Mouse (Mus musculus) embryonic facial prominence, embryonic 15.5 days (tissue): ENCODE data around the gene Lkaaear1. TPM values are rescaled to one million over a fixed set of nuclear protein-coding genes. Genes with fewer than 3 reads are reported as not detected.

Experiments used
- ATAC-seq: fragments of 200-750 bp; cut with Nextera tagmentation; 2 replicates; pipeline ENCODE4 v1.8.0; 2017; ENCODE audit warnings: low read depth, moderate TSS enrichment; ENCODE audit not compliant: insufficient number of reproducible peaks, low FRiP score, low TSS enrichment
- H3K27ac ChIP-seq: fragments of 300-500 bp; sonication (generic); replicated peaks from 2 replicates; pipeline ENCODE4 v1.5.1; 2015; ENCODE audit warnings: mild to moderate bottlenecking, inconsistent platforms
- H3K27me3 ChIP-seq: fragments of 300-500 bp; sonication (generic); 2 replicates; pipeline ENCODE4 v1.6.1; 2015; ENCODE audit warnings: inconsistent platforms
- H3K36me3 ChIP-seq: fragments of 300-500 bp; sonication (generic); 2 replicates; pipeline ENCODE4 v1.6.1; 2015; ENCODE audit warnings: mild to moderate bottlenecking, inconsistent platforms
- H3K4me1 ChIP-seq: fragments of 300-500 bp; sonication (generic); 2 replicates; pipeline ENCODE4 v1.6.1; 2015; ENCODE audit warnings: inconsistent platforms
- H3K4me2 ChIP-seq: fragments of 300-500 bp; sonication (generic); replicated peaks from 2 replicates; pipeline ENCODE4 v1.6.1; 2015; ENCODE audit warnings: mild to moderate bottlenecking, inconsistent platforms
- H3K4me3 ChIP-seq: fragments of 300-500 bp; sonication (generic); replicated peaks from 2 replicates; pipeline ENCODE4 v1.5.1; 2015; ENCODE audit warnings: mild to moderate bottlenecking, inconsistent platforms
- H3K9ac ChIP-seq: fragments of 300-500 bp; sonication (generic); 2 replicates; pipeline ENCODE4 v1.6.1; 2015; ENCODE audit warnings: inconsistent platforms
- H3K9me3 ChIP-seq: fragments of 300-500 bp; sonication (generic); replicated peaks from 2 replicates; pipeline ENCODE4 v1.6.1; 2016; ENCODE audit warnings: inconsistent platforms
- WGBS: fragments of 180-500 bp; shearing (Covaris S2); methylation state at CpG from one replicate; pipeline ENCODE4 v1.1.7; 2015; 5-methylcytosine and 5-hydroxymethylcytosine counted together
- polyA plus RNA-seq: library from polyadenylated mRNA; unstranded; fragments of >200 nt; fragmentation: Nextera tagmentation; extraction: Ambion mirVana; gene quantifications from 2 replicates; pipeline ENCODE4 v1.2.1, GENCODE M21; 2015

Gene Lkaaear1
- polyA plus RNA-seq: not detected in 2 replicates

DNA sequence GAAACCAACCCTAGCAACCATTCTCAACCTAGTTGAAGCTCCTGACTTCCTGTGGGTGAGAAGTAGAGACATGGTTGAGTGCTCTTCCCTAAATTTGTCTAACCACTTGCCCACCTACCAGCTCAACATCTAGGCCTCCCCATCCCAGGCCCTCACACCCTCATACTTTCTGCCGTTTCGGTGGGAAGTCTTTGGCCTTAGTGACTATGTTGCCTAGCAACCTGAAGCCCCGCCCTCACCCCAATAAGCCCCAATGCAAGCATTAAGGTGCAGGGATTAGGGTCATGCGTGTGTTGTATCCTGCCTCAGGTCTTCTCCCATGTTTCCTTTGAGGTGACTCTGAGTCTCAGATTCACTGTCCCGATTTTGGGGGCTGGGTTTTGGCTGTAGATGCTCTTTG, at the start of gene Lkaaear1:
TSS of gene Lkaaear1 (minus strand) at position 202 of the 400 bp plus-strand sequence.
- Histone ChIP-seq H3K4me1 (peaks cover 1% of the 10 kb centered on the region), H3K4me3 (no peak within 1 kb of the TSS), H3K27me3 (no peaks in the 10 kb centered on the region), H3K9ac (no peak within 1 kb of the TSS), H3K27ac (no peak within 1 kb of the TSS), H3K4me2 (no peak within 1 kb of the TSS), H3K36me3 (no peaks in the 10 kb centered on the region), H3K9me3 (no peaks in the 10 kb centered on the region)
- ATAC-seq: no peak
- 49% methylated on average over 5 of the region's 5 CpGs for WGBS

DNA sequence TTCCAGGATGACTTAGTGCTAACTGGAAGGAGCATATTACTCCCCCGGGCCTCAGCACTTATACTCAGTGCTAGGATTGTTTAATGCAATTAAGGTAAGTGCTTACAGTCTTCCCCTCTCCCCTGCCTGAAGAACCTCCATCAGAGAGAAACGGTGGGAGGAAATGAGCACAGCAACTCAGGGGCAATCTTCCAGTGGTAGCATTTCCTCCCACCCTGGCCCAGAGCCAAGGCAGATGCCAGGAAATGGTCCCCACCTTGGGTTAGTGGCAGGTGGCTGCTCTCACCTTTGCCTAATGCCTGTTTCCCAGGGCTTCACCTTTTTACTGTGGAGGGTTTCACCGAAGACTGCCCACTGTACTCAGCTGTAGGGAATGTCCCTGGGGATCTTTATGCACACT, 31.8 kb upstream of the Lkaaear1 start:
- 64% methylated on average over 3 of the region's 3 CpGs for WGBS
- Histone ChIP-seq H3K4me3 (no peak overlapping the region), H3K4me2 (no peak overlapping the region), H3K27ac (no peak overlapping the region), H3K9me3 (no peaks in the 10 kb centered on the region), H3K36me3 (no peaks in the 10 kb centered on the region), H3K9ac (no peak overlapping the region), H3K27me3 (no peaks in the 10 kb centered on the region), H3K4me1 (no peaks in the 10 kb centered on the region)
- no peak for ATAC-seq

DNA sequence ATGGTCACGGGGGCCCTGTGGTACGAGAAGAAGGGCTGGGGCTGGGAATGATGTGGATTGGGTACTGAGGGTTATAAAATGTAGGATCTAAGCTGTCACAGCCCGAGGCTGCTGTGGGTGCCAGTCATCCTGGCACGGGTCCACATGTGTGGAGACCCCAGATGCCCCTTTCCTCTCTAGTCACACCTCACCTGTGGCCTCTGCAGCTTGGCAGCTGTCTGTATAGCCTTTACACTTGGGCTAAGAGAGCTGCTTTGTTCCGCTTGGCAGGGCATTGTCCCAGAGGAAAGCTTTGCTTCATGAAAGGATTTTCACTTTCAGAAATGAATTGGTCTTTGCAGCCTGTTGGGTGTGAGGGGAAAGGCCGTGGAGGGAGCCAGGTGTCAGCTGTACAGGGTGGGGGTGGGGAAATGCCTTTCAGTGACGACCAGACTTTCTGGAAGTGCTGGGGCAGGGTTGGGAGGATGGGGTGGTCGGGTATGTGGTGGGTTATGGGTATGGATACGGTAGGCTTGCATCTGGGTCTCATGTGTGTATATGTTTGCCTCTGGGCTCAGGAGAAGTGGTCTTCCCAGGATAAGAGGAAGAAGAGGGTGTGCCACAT, 29.5 kb upstream of the Lkaaear1 start:
- Histone ChIP-seq H3K36me3 (no peaks in the 10 kb centered on the region), H3K4me2 (no peak overlapping the region), H3K4me1 (no peaks in the 10 kb centered on the region), H3K27me3 (no peaks in the 10 kb centered on the region), H3K4me3 (no peak overlapping the region), H3K27ac (no peak overlapping the region), H3K9me3 (no peaks in the 10 kb centered on the region), H3K9ac (no peak overlapping the region)
- no peak for ATAC-seq
- 51% methylated on average over 9 of the region's 9 CpGs for WGBS

DNA sequence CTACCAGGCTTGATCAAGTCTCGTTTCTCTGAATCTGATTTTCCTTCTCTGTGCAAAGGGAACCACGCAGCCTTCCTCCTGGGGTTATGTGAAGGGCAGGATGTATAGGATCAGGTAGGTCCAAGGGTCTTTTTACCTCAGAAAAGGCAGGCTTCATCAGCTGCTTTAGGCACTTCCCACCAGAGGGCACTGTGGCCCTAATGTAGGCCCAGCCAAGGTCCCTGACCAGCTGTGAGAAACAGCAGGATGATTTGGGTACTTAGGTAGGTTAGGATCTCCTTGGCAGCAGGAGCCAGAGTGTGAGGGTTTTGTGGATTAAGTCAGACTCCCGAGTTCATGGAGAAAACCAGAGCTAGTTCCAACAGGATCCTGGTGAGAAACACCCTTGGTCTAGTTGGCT, 24.0 kb upstream of the Lkaaear1 start:
- Histone ChIP-seq H3K27me3 (no peaks in the 10 kb centered on the region), H3K9me3 (no peaks in the 10 kb centered on the region), H3K4me3 (no peak overlapping the region), H3K4me1 (no peaks in the 10 kb centered on the region), H3K4me2 (no peak overlapping the region), H3K36me3 (no peaks in the 10 kb centered on the region), H3K9ac (no peak overlapping the region), H3K27ac (no peak overlapping the region)
- ATAC-seq: no peak
- 6% methylated on average over 3 of the region's 3 CpGs for WGBS

DNA sequence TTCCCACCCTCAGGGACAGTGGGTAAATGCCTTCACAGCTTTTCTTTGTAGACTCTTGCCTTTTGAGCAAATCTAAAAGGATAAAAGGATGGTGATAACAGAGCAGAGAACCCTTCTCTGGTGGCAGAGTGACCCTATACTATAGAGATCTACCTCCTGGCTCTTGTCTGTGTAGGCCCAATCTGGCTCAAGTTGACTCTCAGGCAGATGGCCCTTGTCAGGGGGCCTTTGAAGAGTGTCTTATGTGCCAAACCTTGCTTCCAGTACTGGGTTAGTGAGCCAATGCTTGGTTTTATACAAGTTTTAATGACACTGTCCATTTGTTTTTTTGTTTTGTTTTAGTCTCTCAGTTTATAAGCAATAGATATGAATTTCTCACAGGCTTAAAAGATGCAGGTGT, 23.0 kb upstream of the Lkaaear1 start:
- Histone ChIP-seq H3K27ac (no peak overlapping the region), H3K4me2 (no peak overlapping the region), H3K4me1 (no peaks in the 10 kb centered on the region), H3K27me3 (no peaks in the 10 kb centered on the region), H3K9me3 (no peaks in the 10 kb centered on the region), H3K4me3 (no peak overlapping the region), H3K9ac (no peak overlapping the region), H3K36me3 (no peaks in the 10 kb centered on the region)
- ATAC-seq: no peak

DNA sequence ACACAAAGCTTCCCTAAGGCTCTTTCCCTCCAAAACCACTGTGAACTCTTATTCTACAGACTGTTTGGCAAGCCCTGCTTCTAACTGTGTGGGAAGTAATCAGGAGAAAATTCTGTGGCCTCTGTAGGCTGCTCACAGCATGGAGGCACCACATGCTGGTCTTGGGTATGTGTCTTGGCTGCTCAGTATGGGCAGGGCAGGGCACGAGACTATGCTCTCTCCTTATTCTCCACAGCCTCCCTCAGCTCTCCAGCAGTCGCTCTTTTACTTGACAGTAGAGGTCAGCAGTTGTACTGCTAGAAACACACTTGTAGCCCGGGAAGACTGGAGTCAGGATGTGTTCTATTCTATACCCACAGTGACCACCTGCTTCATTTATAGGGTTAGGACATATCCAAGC, 21.8 kb upstream of the Lkaaear1 start:
- H3K4me2 ChIP-seq: no peak overlapping the region
- no peaks in the 10 kb centered on the region for H3K9me3 ChIP-seq
- WGBS: 30% methylated on average over 3 of the region's 3 CpGs
- no peaks in the 10 kb centered on the region for H3K27me3 ChIP-seq
- ATAC-seq: no peak
- H3K4me3 ChIP-seq: no peak overlapping the region
- H3K9ac ChIP-seq: no peak overlapping the region
- H3K27ac ChIP-seq: no peak overlapping the region
- H3K36me3 ChIP-seq: no peaks in the 10 kb centered on the region
- 0 out of 2 replicates have a peak, but pooled peaks cover under 1% of the 10 kb centered on the region for H3K4me1 ChIP-seq

DNA sequence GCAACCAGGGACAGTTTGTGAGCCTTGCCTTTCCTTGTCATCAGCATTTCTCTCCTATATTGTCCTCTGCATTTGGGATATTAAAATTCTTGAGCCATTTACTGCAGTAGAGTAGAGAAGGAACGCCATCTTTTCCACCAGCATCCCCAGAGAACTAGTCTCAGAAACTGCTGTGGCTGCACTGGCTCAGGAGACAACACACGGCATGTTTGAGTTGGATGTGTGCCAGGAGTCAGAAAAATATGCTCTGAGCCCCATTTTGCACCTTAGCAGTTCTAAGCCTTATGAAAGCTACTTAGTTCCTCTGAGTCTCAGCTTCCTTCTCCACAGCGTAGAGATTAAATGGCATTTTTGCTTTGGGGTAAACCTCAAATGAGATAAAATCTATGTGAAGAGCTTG, 18.7 kb upstream of the Lkaaear1 start:
- no peak overlapping the region for H3K27ac ChIP-seq
- no peaks in the 10 kb centered on the region for H3K36me3 ChIP-seq
- H3K27me3 ChIP-seq: no peaks in the 10 kb centered on the region
- H3K4me2 ChIP-seq: no peak overlapping the region
- H3K4me1 ChIP-seq: 0 out of 2 replicates have a peak, but pooled peaks cover 3% of the 10 kb centered on the region
- no peak overlapping the region for H3K9ac ChIP-seq
- no peaks in the 10 kb centered on the region for H3K9me3 ChIP-seq
- ATAC-seq: no peak
- no peak overlapping the region for H3K4me3 ChIP-seq
- WGBS: 41% methylated on average over 3 of the region's 3 CpGs

DNA sequence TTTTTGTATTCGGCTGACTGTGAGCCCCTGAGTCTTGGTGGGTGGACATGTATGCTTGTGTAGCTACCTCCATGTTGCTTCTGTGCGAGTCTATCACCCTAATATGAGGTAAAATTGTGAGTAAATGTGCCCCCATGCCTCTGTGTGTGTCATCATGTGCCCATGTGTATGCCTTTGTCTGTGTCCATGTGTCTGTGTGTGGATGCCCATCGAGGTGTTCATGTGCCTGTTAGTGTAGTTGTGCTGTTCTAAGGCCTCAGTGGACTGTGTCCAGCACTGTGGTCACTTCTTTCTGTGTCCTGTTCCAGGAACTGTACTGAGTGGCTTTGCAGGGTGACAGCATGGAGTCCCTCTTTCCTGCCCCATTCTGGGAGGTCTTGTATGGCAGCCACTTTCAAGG, 17.1 kb upstream of the Lkaaear1 start:
- no peak overlapping the region for H3K4me2 ChIP-seq
- no peaks in the 10 kb centered on the region for H3K9me3 ChIP-seq
- no peak overlapping the region for H3K4me3 ChIP-seq
- H3K27ac ChIP-seq: no peak overlapping the region
- no peak; the same call in 1 of the 2 replicates for ATAC-seq
- H3K4me1 ChIP-seq: 0 out of 2 replicates have a peak, but pooled peaks cover 3% of the 10 kb centered on the region
- no peak overlapping the region for H3K9ac ChIP-seq
- no peaks in the 10 kb centered on the region for H3K27me3 ChIP-seq
- H3K36me3 ChIP-seq: no peaks in the 10 kb centered on the region
- 62% methylated on average over 3 of the region's 3 CpGs for WGBS

DNA sequence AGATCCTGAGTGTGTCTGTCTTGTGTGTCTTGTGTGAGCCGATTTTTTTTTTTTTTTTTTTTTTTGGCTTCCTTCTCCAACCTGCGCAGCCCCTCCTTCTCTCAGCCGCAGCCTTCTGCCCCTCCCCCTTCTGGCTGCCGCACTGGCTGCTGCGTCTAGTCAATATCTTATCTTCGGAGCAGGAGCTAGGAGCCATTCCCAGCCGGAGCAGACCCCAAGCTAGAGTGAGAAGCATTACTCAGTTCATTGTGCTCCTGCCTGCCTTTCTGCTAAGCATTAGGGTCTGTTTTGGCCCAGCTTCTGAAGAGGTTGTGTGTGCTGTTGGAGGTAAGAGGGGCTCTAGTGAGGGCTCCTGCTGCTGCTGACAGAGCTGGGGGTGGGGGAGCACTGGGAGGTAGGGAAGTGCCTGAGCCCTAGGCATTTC, 16.7 kb upstream of the Lkaaear1 start, which contains the start of gene Oprl1:
TSS of gene Oprl1 (plus strand) at position 114 of the 424 bp plus-strand sequence.
- Histone ChIP-seq H3K27me3 (no peaks in the 10 kb centered on the region), H3K36me3 (no peaks in the 10 kb centered on the region), H3K4me2 (peak within 1 kb of the TSS; percentile 29; the same call in 1 of the 2 replicates), H3K4me1 (0 out of 2 replicates have a peak, but pooled peaks cover 3% of the 10 kb centered on the region), H3K4me3 (no peak within 1 kb of the TSS), H3K9me3 (no peaks in the 10 kb centered on the region), H3K9ac (no peak within 1 kb of the TSS), H3K27ac (no peak within 1 kb of the TSS)
- ATAC-seq: no peak
- 4% methylated on average over 7 of the region's 7 CpGs for WGBS

DNA sequence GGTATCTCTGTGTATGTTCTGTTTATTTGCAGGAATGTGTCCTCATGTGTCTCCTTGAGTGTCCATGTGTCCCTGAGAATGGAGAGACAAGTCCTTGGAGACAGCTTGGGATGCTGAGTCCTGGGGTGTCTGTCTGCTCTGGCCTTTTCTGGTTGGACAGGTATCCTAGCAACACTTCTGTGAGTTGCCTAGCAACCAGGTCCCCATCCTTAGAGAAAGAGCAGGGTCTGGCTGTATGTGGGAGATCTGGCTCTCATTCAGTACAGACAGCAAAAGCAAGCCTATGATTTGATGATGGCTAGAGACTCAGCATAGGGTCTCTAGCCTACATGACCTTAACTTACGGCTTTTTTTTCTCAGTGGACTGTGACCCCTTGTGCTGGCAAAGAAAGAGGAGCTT, 15.5 kb upstream of the Lkaaear1 start:
- Histone ChIP-seq H3K9ac (no peak overlapping the region), H3K4me3 (no peak overlapping the region), H3K4me2 (no peak overlapping the region), H3K27ac (no peak overlapping the region), H3K4me1 (0 out of 2 replicates have a peak, but pooled peaks cover 3% of the 10 kb centered on the region), H3K36me3 (no peaks in the 10 kb centered on the region), H3K27me3 (no peaks in the 10 kb centered on the region), H3K9me3 (no peaks in the 10 kb centered on the region)
- no peak for ATAC-seq
- 79% methylated on average over 1 of the region's 1 CpGs for WGBS

DNA sequence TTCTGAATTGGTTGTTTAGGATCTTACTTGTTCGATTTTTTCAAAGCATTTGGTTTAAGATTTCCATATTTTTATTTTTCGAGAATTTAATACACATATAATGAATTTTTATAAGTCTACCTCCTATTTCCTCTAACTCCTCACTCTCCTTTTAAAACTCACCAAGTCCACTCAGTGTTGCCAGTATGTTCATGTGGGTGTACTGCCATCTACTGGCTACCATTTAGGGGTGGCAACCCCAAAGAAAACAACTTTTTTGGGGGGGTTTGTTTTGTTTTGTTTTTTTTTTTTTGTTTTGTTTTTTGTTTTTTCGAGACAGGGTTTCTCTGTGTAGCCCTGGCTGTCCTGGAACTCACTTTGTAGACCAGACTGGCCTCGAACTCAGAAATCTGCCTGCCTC, 8.4 kb upstream of the Lkaaear1 start:
- H3K4me1 ChIP-seq: no peaks in the 10 kb centered on the region
- no peak overlapping the region for H3K9ac ChIP-seq
- no peak overlapping the region for H3K4me3 ChIP-seq
- no peak for ATAC-seq
- WGBS: 47% methylated on average over 4 of the region's 4 CpGs
- H3K27ac ChIP-seq: no peak overlapping the region
- no peak overlapping the region for H3K4me2 ChIP-seq
- no peaks in the 10 kb centered on the region for H3K36me3 ChIP-seq
- H3K9me3 ChIP-seq: no peaks in the 10 kb centered on the region
- H3K27me3 ChIP-seq: no peaks in the 10 kb centered on the region

DNA sequence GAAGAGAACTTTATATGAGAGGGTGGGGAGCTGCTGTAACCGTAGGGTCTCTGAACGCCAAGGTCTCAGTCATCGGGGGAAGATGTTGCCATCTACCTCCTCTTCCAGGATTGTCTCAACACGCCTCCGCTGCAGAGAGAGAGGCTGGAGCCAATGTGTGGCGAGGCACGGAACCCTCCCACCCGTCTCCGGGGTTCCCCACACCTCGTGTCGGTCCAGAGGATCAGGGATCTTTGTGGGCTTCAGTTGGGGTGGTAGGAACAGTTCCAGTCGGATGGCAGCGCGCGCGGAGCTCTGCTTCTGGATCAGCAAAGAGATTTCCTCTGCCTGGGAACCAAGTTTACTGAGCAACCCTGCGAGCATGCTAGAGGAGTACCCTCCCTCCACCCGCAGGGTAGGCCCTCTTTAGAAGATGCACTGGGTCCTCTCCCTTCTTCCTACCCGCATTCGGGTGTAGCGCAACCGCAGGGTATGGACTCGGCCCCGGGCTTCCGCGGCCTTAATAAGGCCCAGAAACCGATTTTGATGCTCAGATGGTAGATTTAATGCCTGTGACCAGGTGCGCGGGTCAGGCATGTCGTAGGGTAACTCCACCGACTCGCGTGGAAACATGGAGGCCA, 1.3 kb downstream of the Lkaaear1 start:
- H3K9ac ChIP-seq: no peak overlapping the region
- H3K27me3 ChIP-seq: no peaks in the 10 kb centered on the region
- ATAC-seq: no peak
- H3K4me1 ChIP-seq: peaks cover 14% of the 10 kb centered on the region
- H3K4me3 ChIP-seq: no peak overlapping the region
- no peaks in the 10 kb centered on the region for H3K36me3 ChIP-seq
- WGBS: 67% methylated on average over 33 of the region's 33 CpGs
- no peak overlapping the region for H3K27ac ChIP-seq
- no peak overlapping the region for H3K4me2 ChIP-seq
- H3K9me3 ChIP-seq: no peaks in the 10 kb centered on the region
